Mouse (Mus musculus) C2C12 (cell line): ENCODE results near the gene Ggn. TPM values are rescaled to one million over a fixed set of nuclear protein-coding genes. Genes with fewer than 3 reads are reported as not detected.

ENCODE experiments used
- H3K27me3 ChIP-seq: one replicate; pipeline ENCODE4 v1.6.1; 2011; ENCODE audit not compliant: control insufficient read depth, insufficient read depth, insufficient read length
- H3K36me3 ChIP-seq: one replicate; pipeline ENCODE4 v1.6.1; 2011; ENCODE audit not compliant: control insufficient read depth, insufficient read depth
- H3K4me3 ChIP-seq: one replicate; pipeline ENCODE4 v1.5.1; 2011; ENCODE audit warnings: mild to moderate bottlenecking, control low read depth; ENCODE audit not compliant: poor library complexity, insufficient read depth, severe bottlenecking
- H3K79me2 ChIP-seq: one replicate; pipeline ENCODE4 v1.6.1; 2011; ENCODE audit not compliant: control insufficient read depth, insufficient read depth
- H3K79me3 ChIP-seq: one replicate; pipeline ENCODE4 v1.6.1; 2011; ENCODE audit warnings: low read depth, control low read depth
- H3ac ChIP-seq: one replicate; pipeline ENCODE3; 2011; ENCODE audit warnings: low read depth; ENCODE audit not compliant: control insufficient read depth, insufficient read length
- CEBPB ChIP-seq: IDR thresholded peaks from one replicate; pipeline ENCODE4 v1.6.1; 2011; ENCODE audit warnings: low read depth, mild to moderate bottlenecking, control low read depth, moderate library complexity
- CTCF ChIP-seq: IDR thresholded peaks from one replicate; pipeline ENCODE4 v1.5.1; 2011; ENCODE audit not compliant: control insufficient read depth, insufficient read depth, insufficient read length
- FOSL1 ChIP-seq: IDR thresholded peaks from one replicate; pipeline ENCODE4 v1.8.0; 2011; ENCODE audit warnings: mild to moderate bottlenecking, low read length; ENCODE audit not compliant: poor library complexity, insufficient read depth, severe bottlenecking
- MAX ChIP-seq: IDR thresholded peaks from one replicate; pipeline ENCODE4 v1.6.1; 2011; ENCODE audit warnings: mild to moderate bottlenecking, control low read depth
- MYOD1 ChIP-seq: IDR thresholded peaks from one replicate; pipeline ENCODE4 v1.6.1; 2011; ENCODE audit warnings: low read depth; ENCODE audit not compliant: control insufficient read depth, insufficient read length
- MYOG ChIP-seq: IDR thresholded peaks from one replicate; pipeline ENCODE4 v1.6.1; 2011; ENCODE audit not compliant: control insufficient read depth, insufficient read length; ENCODE audit errors: extremely low read depth
- USF1 ChIP-seq: IDR thresholded peaks from one replicate; pipeline ENCODE4 v1.6.1; 2011; ENCODE audit warnings: low read depth, mild to moderate bottlenecking, control low read depth, moderate library complexity
- polyA plus RNA-seq: library from polyadenylated mRNA; unstranded; fragments of >200 nt; fragmentation: generic; extraction: Trizol; gene quantifications from one replicate; pipeline ENCODE4 v1.2.1, GENCODE M21; 2012; ENCODE audit warnings: missing spikeins

Gene Ggn
- polyA plus RNA-seq, 1 experiment = 0.82 TPM

DNA sequence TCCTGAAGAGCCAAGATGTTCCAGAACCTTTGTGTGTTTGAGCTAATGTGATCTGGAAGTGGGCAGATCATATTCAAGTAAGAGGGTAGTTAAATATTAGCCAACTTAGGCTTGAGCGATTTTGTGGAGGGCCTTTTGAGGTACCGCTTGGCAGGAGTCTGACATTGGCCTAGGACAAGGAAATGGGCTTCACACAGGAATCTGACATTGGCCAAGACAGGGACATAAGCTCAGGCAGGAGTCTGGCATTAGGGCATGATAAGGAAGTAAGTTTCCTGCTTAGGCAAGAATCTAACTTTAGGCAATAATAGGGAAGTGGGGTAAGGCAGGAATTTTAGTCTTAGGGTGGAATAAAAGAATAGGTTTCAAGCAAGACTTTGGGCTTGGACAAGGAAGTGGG is 44.2 kb downstream of the Ggn start:
- H3ac ChIP-seq = no peak overlapping the region
- no peak overlapping the region for H3K4me3 ChIP-seq
- H3K36me3 ChIP-seq = no peaks in the 10 kb centered on the region
- H3K27me3 ChIP-seq = no peaks in the 10 kb centered on the region
- no peaks in the 10 kb centered on the region for H3K79me3 ChIP-seq
- TF ChIP-seq CTCF = no peak
- no peak for TF ChIP-seq USF1
- TF ChIP-seq MAX = no peak
- TF ChIP-seq CEBPB = no peak
- H3K79me2 ChIP-seq = no peaks in the 10 kb centered on the region

- H3K27me3 ChIP-seq = no peaks in the 10 kb centered on the region
- TF ChIP-seq USF1 (no peak), FOSL1 (no peak), MAX (no peak), CEBPB (no peak), CTCF (no peak), MYOD1 (no peak), MYOG (no peak)
- no peaks in the 10 kb centered on the region for H3K79me3 ChIP-seq
- no peak overlapping the region for H3K4me3 ChIP-seq
- no peak overlapping the region for H3ac ChIP-seq
- no peaks in the 10 kb centered on the region for H3K36me3 ChIP-seq
- H3K79me2 ChIP-seq = no peaks in the 10 kb centered on the region
These were observed 44.8 kb downstream of the Ggn start for GRCm38 (mm10) chr7:29214846-29215245.

Other genes starting within 250 kb of the Ggn start
- 465 TPM for gene Actn4, start 207.9 kb upstream of the Ggn start, polyA plus RNA-seq
- 429 TPM for gene Eif3k, start 188.3 kb upstream of the Ggn start, polyA plus RNA-seq
- 3.6 TPM for gene Map4k1, start 188.2 kb upstream of the Ggn start, polyA plus RNA-seq
- gene Ryr1, start 45.0 kb upstream of the Ggn start, polyA plus RNA-seq = 1.1 TPM
- gene Rasgrp4, start 35.4 kb upstream of the Ggn start, polyA plus RNA-seq = 0.01 TPM
- gene Fam98c, start 14.0 kb upstream of the Ggn start, polyA plus RNA-seq = 7.7 TPM
- gene Spred3, start 201 bp downstream of the Ggn start, polyA plus RNA-seq = 3.1 TPM
- 388 TPM for gene Psmd8, start 10.5 kb downstream of the Ggn start, polyA plus RNA-seq
- not detected for gene Catsperg1, start 43.8 kb downstream of the Ggn start, polyA plus RNA-seq
- gene Kcnk6, start 62.3 kb downstream of the Ggn start, polyA plus RNA-seq = 0.09 TPM
- 140 TPM for gene Yif1b, start 68.1 kb downstream of the Ggn start, polyA plus RNA-seq
- 72.9 TPM for gene 2200002D01Rik, start 78.3 kb downstream of the Ggn start, polyA plus RNA-seq
- not detected for gene Spint2, start 111.7 kb downstream of the Ggn start, polyA plus RNA-seq
- 0.43 TPM for gene Ppp1r14a, start 119.1 kb downstream of the Ggn start, polyA plus RNA-seq
- 14.3 TPM for gene Dpf1, start 133.7 kb downstream of the Ggn start, polyA plus RNA-seq